Mouse (Mus musculus): ENCODE results near the gene Hspb8. TPM values are rescaled to one million over a fixed set of nuclear protein-coding genes. Genes with fewer than 3 reads are reported as not detected.

Hspb8 gene
- polyA plus RNA-seq, 1 experiment = 0.51 TPM

DNA sequence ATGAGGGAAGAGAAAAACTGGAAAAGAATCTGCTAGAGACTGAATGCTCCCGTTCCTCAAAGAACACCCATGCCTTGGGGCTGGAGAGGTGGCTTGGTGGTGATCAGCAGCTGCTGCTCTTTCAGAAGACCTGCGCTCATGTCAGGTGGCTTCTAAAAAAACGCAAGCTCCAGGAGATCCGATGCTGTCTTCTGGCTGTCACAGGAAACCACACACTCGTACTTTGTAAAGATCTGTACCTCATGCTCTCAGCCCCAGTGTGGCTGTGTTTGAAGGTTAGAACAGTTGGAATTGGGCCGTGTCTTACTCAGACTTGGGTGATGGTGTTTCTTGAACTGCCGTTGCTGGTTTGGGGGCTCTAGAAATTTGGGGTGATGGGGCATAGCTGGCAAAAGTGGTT lies 42.3 kb downstream of the Hspb8 start:
- TF ChIP-seq POLR2A (IDR thresholded peaks at IDR 0.05; ENCODE audit: borderline replicate concordance, low read depth, low read length) (no peak), CTCF (IDR thresholded peaks at IDR 0.05; ENCODE audit: low read depth, low read length) (no peak)
- Histone ChIP-seq H3K27ac (ENCODE audit: insufficient read depth, low read depth, low read length) (no peak overlapping the region), H3K4me1 (ENCODE audit: control insufficient read depth, insufficient read depth, low read length) (no peaks in the 10 kb centered on the region), H3K4me3 (ENCODE audit: insufficient read depth, low read length) (no peak overlapping the region)

DNA sequence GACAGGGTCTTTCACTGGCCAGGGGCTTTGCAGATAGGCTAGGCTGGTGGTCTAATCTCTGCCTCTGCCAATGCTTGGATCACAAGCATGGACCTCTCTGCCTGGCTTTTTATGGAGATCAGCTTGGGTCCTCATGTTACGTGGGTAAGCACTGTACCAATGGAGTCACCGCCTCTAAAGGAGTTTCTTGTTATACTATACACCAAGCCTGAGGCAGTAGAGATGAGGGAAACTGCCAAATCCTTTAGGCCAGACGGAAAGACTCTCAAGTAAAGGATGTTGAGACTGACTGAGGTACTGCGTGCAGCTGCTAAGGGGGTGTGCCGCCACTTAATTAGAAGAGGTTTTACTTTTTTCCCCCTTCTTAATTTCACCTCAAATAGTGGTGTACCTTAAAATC lies 43.8 kb downstream of the Hspb8 start:
- TF ChIP-seq CTCF (IDR thresholded peaks at IDR 0.05; ENCODE audit: low read depth, low read length) (no peak), POLR2A (IDR thresholded peaks at IDR 0.05; ENCODE audit: borderline replicate concordance, low read depth, low read length) (no peak)
- H3K4me3 ChIP-seq (ENCODE audit: insufficient read depth, low read length) = no peak overlapping the region
- no peak overlapping the region for H3K27ac ChIP-seq (ENCODE audit: insufficient read depth, low read depth, low read length)
- no peaks in the 10 kb centered on the region for H3K4me1 ChIP-seq (ENCODE audit: control insufficient read depth, insufficient read depth, low read length)

DNA sequence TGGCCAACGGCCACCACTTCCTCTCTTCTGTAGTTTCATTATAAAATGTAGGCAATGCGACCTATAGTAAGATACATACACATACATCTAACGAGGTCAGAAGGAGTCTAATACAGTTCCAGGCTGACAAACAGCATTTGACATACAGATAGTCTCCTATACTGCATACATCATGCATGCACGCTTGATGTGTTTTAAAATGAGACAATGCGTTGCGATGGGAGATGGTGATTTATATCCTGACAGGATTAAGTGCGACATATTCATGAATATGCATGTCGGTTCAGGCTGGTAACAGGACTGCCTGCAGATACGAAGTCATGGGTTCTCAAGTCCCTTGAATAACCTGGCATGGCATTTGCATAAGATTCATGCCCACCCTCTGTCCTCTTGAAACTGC lies 54.7 kb downstream of the Hspb8 start:
- Histone ChIP-seq H3K4me1 (ENCODE audit: control insufficient read depth, insufficient read depth, low read length) (no peaks in the 10 kb centered on the region), H3K27ac (ENCODE audit: insufficient read depth, low read depth, low read length) (no peak overlapping the region), H3K4me3 (ENCODE audit: insufficient read depth, low read length) (no peak overlapping the region)
- TF ChIP-seq CTCF (IDR thresholded peaks at IDR 0.05; ENCODE audit: low read depth, low read length) (no peak), POLR2A (IDR thresholded peaks at IDR 0.05; ENCODE audit: borderline replicate concordance, low read depth, low read length) (no peak)

DNA sequence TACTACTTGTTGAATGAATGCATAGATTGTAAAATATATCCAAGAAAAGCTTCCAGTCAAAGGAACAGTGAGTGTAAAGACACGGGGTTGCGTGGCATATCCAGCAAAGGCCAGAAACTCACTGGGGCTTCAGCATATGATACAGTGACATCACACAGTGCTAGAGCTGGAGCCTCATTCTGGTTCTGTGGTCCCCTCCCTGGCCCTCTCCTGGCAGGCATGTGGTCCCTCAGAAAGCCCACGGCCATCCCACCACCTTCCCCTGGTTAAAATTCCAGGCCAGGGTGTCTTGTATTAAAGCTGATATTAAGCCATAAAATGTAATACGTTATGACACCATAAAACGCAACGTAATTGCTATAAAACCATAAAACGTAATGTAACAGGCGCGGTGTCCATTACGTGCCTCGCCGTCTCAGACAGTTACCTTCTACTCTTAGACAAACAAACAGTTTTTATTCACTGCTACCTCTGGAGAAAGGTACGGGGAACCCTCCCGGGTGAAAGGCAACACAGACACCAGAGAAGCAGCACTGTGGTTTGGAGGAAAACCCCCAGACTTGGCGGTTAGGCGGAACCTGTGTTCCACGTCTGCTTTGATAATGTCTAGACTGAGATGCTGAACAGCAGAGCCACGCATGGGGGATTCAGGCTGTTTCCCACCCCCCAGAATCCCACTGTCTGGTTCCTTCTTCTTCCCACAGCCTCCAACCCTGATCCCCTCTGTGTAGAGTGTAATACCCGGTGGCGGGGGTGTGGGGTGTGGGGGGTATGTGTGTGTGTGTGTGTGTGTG lies 55.6 kb downstream of the Hspb8 start:
- H3K4me1 ChIP-seq (ENCODE audit: control insufficient read depth, insufficient read depth, low read length) = no peaks in the 10 kb centered on the region
- no peak for TF ChIP-seq CTCF (IDR thresholded peaks at IDR 0.05; ENCODE audit: low read depth, low read length)
- no peak for TF ChIP-seq POLR2A (IDR thresholded peaks at IDR 0.05; ENCODE audit: borderline replicate concordance, low read depth, low read length)
- H3K27ac ChIP-seq (ENCODE audit: insufficient read depth, low read depth, low read length) = no peak overlapping the region
- H3K4me3 ChIP-seq (ENCODE audit: insufficient read depth, low read length) = no peak overlapping the region

DNA sequence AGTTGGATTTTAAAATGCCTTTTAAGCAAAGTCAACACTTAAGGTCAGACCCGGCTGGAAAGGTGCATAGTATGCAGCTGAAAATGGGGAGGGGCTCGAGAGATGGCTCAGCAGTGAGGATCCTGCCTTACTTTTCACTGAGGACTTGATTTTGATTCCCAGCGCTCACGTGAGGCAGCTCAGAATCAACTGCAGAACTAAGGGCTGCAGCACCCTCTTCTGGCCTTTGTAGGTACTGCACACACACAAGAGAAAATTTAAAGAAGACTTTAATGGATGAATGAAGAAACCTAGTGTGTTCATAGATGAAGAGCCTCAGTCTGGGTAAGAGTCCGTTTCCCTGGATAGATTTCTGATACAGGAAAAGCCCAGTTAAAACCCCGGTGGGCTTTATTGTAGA lies 61.3 kb downstream of the Hspb8 start:
- Histone ChIP-seq H3K4me1 (ENCODE audit: control insufficient read depth, insufficient read depth, low read length) (no peaks in the 10 kb centered on the region), H3K4me3 (ENCODE audit: insufficient read depth, low read length) (no peak overlapping the region), H3K27ac (ENCODE audit: insufficient read depth, low read depth, low read length) (no peak overlapping the region)
- TF ChIP-seq POLR2A (IDR thresholded peaks at IDR 0.05; ENCODE audit: borderline replicate concordance, low read depth, low read length) (no peak), CTCF (IDR thresholded peaks at IDR 0.05; ENCODE audit: low read depth, low read length) (no peak)

DNA sequence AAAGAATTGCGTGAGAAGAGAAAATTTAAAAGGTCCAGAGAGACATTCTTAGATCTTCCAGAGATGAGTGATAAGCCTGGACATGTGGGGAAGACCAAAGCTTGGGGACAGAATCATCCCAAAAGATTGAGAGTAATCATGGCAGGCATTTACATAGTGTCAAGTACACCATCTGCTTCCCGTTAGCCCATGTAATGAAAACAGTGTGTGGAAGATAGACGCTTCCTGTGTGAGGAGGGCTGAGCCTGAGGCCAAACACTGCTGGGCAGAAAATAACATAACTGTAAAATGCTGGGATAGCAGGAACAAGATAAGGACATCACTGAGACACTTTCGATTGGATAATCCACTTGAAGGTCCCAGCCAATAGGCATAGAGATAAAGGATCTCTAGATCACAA lies 61.9 kb downstream of the Hspb8 start:
- TF ChIP-seq POLR2A (IDR thresholded peaks at IDR 0.05; ENCODE audit: borderline replicate concordance, low read depth, low read length) (no peak), CTCF (IDR thresholded peaks at IDR 0.05; ENCODE audit: low read depth, low read length) (no peak)
- H3K4me1 ChIP-seq (ENCODE audit: control insufficient read depth, insufficient read depth, low read length) = no peaks in the 10 kb centered on the region
- H3K27ac ChIP-seq (ENCODE audit: insufficient read depth, low read depth, low read length) = no peak overlapping the region
- no peak overlapping the region for H3K4me3 ChIP-seq (ENCODE audit: insufficient read depth, low read length)

Other genes starting within 250 kb of the Hspb8 start
- not detected in 2 replicates for gene Ccdc60, start 133.9 kb downstream of the Hspb8 start, polyA plus RNA-seq (2012; ENCODE audit: insufficient read depth, insufficient read length, missing spikeins)
- not detected in 2 replicates for gene Srrm4, start 169.0 kb upstream of the Hspb8 start, polyA plus RNA-seq (2012; ENCODE audit: insufficient read depth, insufficient read length, missing spikeins)